Mouse (Mus musculus) T-helper 2 cell (primary cell): ENCODE measurements around the gene Atp6v0e.

Experiments used
- in situ Hi-C: fragments of 300-600 bp; cut with MboI, MseI; formaldehyde crosslinking; loops from one replicate; pipeline ENCODE4 v1.15.1; 2025; ENCODE audit warnings: high pct_unique_total_duplicates

The Atp6v0e gene

GRCm38 (mm10) chr17:26715916-26716717 lies 53.1 kb downstream of the Atp6v0e start:
- in situ Hi-C loops = no loop called here

- in situ Hi-C loops = no loop called here
These were observed 54.8 kb downstream of the Atp6v0e start for GRCm38 (mm10) chr17:26717868-26718267.

- in situ Hi-C loops = no loop called here
These were observed 56.4 kb downstream of the Atp6v0e start for GRCm38 (mm10) chr17:26719405-26719804.

DNA sequence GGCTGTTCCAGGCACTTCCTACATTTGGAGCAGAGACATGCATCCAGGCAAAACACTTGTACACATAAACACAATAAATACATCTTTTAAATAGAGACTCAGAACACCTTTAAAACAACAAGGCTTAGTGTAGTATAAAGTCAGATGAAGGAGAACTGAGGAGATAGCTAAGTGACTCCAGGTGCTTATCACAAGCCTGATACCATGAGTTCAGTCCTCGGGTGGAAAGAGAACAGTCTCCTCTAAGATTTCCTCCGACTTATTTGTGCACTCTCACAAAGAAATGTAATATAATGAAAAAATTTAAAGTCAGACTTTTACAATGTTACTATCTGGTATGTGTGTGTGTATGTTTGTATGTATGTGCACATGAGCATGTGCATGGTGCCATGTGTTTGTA lies 58.8 kb downstream of the Atp6v0e start:
- in situ Hi-C loops = no loop called here

GRCm38 (mm10) chr17:26724790-26725189 lies 61.8 kb downstream of the Atp6v0e start:
- in situ Hi-C loops = no loop called here

DNA sequence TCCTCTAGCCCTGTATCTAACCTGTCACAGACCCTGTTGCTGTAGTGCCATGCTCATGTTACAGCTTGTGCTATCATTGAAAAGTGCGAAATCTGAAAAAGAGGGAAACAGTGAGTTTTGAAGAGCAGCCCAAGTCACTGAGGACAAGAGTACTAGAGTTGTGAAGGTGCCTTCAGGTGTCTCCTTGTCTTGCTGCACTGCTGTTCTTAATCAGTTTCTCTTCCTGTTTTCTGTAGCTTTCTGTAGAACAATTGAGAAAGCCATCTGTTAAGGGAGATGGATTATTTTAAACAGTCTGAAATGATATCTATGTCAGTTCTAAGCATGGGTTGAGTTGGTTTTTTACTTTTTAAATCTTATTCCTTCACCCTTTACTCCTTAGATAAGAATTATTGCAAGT lies 63.6 kb downstream of the Atp6v0e start:
- in situ Hi-C loops = no loop called here

DNA sequence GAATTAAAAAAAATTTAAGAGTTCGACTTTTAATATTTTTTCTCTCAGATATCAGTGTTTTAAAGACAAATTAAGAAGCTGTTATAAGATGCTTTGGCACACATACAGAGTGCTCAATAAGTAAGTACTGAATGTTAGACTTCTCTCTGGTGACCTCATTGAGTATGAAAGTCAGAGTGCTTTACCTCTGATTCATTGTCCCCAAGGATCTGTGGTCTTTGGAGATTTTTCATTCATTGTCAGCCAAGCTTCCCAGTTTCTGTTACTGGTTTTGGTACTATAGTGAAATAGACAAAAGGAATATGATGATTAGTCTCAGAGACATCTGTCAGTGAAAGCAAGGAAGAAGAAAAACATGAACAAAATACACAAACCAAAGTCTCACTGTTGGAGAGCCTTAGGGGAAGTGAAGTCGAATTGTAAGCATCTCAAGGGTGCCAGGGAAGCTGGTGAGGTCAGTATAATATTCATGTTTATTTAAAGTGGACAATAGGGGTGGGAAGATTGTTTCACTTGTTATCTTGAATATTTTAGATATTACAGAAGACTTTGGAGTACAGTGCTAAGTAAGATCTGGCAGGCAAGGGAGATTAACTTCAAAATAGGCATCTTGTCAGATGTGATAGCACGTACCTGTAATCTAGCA lies 64.2 kb downstream of the Atp6v0e start:
- in situ Hi-C loops = no loop called here

- in situ Hi-C loops = no loop called here
These were observed 79.5 kb downstream of the Atp6v0e start for GRCm38 (mm10) chr17:26742581-26742980.

GRCm38 (mm10) chr17:26743294-26743693 lies 80.3 kb downstream of the Atp6v0e start:
- in situ Hi-C loops = no loop called here
